Mouse (Mus musculus) C2C12 (cell line): ENCODE results near the gene Bckdha. TPM values are rescaled to one million over a fixed set of nuclear protein-coding genes. Genes with fewer than 3 reads are reported as not detected.

Experiments
- H3K27me3 ChIP-seq: one replicate; pipeline ENCODE4 v1.6.1; 2011; ENCODE audit not compliant: control insufficient read depth, insufficient read depth, insufficient read length
- H3K36me3 ChIP-seq: one replicate; pipeline ENCODE4 v1.6.1; 2011; ENCODE audit not compliant: control insufficient read depth, insufficient read depth
- H3K4me3 ChIP-seq: one replicate; pipeline ENCODE4 v1.5.1; 2011; ENCODE audit warnings: mild to moderate bottlenecking, control low read depth; ENCODE audit not compliant: poor library complexity, insufficient read depth, severe bottlenecking
- H3K79me2 ChIP-seq: one replicate; pipeline ENCODE4 v1.6.1; 2011; ENCODE audit not compliant: control insufficient read depth, insufficient read depth
- H3K79me3 ChIP-seq: one replicate; pipeline ENCODE4 v1.6.1; 2011; ENCODE audit warnings: low read depth, control low read depth
- H3ac ChIP-seq: one replicate; pipeline ENCODE3; 2011; ENCODE audit warnings: low read depth; ENCODE audit not compliant: control insufficient read depth, insufficient read length
- CEBPB ChIP-seq: IDR thresholded peaks from one replicate; pipeline ENCODE4 v1.6.1; 2011; ENCODE audit warnings: low read depth, mild to moderate bottlenecking, control low read depth, moderate library complexity
- CTCF ChIP-seq: IDR thresholded peaks from one replicate; pipeline ENCODE4 v1.5.1; 2011; ENCODE audit not compliant: control insufficient read depth, insufficient read depth, insufficient read length
- FOSL1 ChIP-seq: IDR thresholded peaks from one replicate; pipeline ENCODE4 v1.8.0; 2011; ENCODE audit warnings: mild to moderate bottlenecking, low read length; ENCODE audit not compliant: poor library complexity, insufficient read depth, severe bottlenecking
- MAX ChIP-seq: IDR thresholded peaks from one replicate; pipeline ENCODE4 v1.6.1; 2011; ENCODE audit warnings: mild to moderate bottlenecking, control low read depth
- MYOD1 ChIP-seq: IDR thresholded peaks from one replicate; pipeline ENCODE4 v1.6.1; 2011; ENCODE audit warnings: low read depth; ENCODE audit not compliant: control insufficient read depth, insufficient read length
- MYOG ChIP-seq: IDR thresholded peaks from one replicate; pipeline ENCODE4 v1.6.1; 2011; ENCODE audit not compliant: control insufficient read depth, insufficient read length; ENCODE audit errors: extremely low read depth
- USF1 ChIP-seq: IDR thresholded peaks from one replicate; pipeline ENCODE4 v1.6.1; 2011; ENCODE audit warnings: low read depth, mild to moderate bottlenecking, control low read depth, moderate library complexity
- polyA plus RNA-seq: library from polyadenylated mRNA; unstranded; fragments of >200 nt; fragmentation: generic; extraction: Trizol; gene quantifications from one replicate; pipeline ENCODE4 v1.2.1, GENCODE M21; 2012; ENCODE audit warnings: missing spikeins

Bckdha gene
- polyA plus RNA-seq, 1 experiment: 21.3 TPM

DNA sequence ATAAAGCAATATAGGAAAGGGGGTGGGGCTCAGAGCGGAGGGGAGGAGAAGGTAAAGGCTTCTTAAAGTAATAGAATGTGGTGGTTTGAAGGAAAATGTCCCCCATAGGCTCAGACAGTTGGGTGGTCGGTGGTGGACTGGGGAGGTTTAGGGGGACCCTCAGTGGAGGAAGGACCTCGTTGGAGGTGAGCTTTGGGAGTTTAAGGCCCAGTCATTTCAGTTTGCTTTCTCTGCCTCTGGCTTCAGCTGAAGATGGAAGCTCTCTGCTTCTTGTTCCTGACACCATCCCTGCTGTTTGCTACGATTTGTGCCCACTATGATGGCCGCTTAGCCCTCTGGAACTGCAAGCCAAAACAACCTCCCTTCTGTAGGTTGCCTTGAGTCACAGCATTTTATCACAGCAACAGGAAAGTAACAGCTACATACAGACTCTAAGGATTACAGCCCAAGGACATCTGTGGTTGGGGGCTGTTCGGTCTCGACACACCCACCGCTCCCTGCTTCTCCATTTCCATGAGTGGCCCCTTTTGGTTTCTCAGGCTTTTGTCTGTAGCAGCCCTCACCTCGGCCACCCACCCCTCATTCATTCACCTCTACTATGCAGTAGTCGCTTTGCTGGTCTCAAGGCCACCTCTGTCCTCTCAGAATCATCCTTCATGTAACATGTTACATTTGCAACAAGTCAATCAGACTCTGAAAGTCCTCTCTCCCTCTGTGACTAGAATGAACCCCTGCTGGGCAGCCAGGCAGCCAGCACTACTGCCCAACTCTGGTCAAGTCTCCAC lies 41.2 kb downstream of the Bckdha start:
- no peak overlapping the region for H3ac ChIP-seq
- TF ChIP-seq CTCF: no peak
- no peaks in the 10 kb centered on the region for H3K36me3 ChIP-seq
- peaks cover 13% of the 10 kb centered on the region for H3K27me3 ChIP-seq
- H3K79me2 ChIP-seq: no peaks in the 10 kb centered on the region
- H3K4me3 ChIP-seq: no peak overlapping the region
- H3K79me3 ChIP-seq: no peaks in the 10 kb centered on the region

DNA sequence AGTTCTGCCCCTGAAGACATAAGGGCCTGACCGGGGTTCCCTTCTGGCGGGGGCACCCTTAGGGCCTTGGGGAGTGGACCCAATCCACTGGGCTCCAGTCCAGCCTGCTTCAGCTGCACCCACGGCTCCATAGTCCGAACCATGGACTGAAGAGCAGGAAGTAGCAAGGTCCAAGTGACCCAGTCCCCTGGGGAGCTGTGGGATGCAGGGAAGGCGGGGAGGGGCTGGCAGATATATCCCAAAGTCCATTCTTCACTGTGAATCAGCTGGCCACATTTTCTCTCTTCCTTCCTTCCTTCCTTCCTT lies 43.1 kb downstream of the Bckdha start, which contains the start of gene Erich4:
Gene Erich4 (minus strand): TSS at position 187 of the 306 bp plus-strand sequence.
- H3K36me3 ChIP-seq: no peaks in the 10 kb centered on the region
- no peak within 1 kb of the TSS for H3K4me3 ChIP-seq
- H3K79me3 ChIP-seq: no peaks in the 10 kb centered on the region
- H3K27me3 ChIP-seq: peaks cover 18% of the 10 kb centered on the region
- no peaks in the 10 kb centered on the region for H3K79me2 ChIP-seq
- TF ChIP-seq MAX (no peak), CEBPB (no peak), MYOG (no peak), FOSL1 (no peak), USF1 (no peak), CTCF (no peak), MYOD1 (no peak)
- no peak within 1 kb of the TSS for H3ac ChIP-seq

DNA sequence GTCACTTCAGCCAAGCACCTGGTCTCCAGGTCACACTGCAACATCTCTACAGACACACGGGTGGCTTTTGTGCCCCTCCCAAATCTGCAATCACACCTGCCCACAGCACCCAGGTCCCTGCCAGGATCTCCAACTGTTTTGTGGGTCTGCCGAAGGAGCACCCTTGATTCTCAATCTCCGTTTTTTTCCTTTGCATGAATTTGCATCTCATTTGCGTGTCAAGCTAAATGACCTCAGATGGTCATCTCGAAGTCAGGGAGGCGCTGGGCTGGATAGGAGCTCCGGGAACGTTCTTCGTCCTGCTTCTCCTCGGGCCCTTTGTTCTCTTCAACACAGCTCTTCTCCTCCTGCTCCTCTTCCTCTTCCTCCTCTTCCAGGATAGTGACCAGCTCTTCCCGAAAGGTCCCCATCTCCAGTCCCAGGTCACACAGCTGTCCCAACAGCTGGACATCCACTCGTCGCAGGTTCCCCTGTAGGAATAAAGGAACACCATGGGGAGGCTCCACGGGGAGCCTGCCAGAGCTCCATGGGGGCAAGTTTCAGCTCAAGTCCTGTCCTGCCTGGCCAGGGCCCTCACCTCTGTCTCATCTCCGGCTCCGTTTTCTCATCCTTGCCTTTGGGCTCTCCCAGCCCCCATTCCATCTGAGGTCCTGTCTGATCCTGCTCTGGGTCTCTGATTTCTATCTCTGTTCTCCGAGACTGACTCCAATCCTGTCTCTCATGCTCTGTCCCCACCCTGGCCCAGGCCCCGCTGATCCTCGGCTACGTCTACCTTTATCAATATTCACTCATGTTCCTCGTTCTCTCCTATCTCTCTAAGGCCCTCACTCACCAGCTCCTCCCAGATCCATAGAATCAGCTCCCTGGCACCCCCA lies 43.7 kb downstream of the Bckdha start:
- Histone ChIP-seq H3K27me3 (peaks cover 21% of the 10 kb centered on the region), H3K79me3 (no peaks in the 10 kb centered on the region), H3K36me3 (no peaks in the 10 kb centered on the region), H3ac (no peak overlapping the region), H3K4me3 (no peak overlapping the region), H3K79me2 (no peaks in the 10 kb centered on the region)
- no peak for TF ChIP-seq FOSL1
- no peak for TF ChIP-seq CTCF

DNA sequence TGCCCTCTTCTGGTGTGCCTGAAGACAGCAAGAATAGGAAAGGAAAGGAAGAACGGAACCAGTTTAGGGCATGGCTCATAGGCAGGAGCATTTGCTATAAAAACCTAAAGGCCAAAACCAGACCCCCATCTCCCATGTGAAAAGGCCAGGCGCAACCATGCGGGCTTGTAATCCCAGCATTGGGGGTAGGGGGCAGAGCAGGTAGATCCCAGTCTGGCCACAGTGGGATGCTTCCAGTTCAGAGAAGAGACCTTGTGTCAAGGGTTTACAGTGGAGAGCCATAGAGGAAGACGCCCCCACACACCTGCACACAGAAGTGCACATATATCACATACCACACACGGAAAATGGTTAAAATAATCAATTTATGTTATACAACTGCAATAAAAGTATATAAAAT lies 44.7 kb downstream of the Bckdha start:
- Histone ChIP-seq H3K79me3 (no peaks in the 10 kb centered on the region), H3K27me3 (peaks cover 24% of the 10 kb centered on the region), H3K36me3 (no peaks in the 10 kb centered on the region), H3K4me3 (no peak overlapping the region), H3K79me2 (no peaks in the 10 kb centered on the region), H3ac (no peak overlapping the region)
- TF ChIP-seq FOSL1 (no peak), CEBPB (no peak), MYOD1 (no peak)

DNA sequence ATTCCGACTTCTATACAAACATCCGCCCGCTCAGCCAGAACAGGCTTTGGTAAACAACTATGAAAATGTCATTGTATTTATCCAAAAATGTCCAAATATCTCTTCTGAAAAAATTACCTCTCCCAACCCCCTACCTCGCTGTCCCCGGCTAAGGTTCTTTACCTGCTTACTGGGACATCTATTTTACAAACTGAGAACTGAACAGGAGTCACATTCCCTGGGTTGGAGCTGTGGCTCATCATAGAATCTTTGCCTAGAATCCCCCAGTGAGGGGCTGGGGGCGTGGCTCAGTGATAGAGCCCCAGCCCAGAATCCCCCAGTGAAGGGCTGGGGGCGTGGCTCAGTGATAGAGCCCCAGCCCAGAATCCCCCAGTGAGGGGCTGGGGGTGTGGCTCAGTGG lies 47.3 kb downstream of the Bckdha start:
- no peak for TF ChIP-seq MYOD1
- no peak for TF ChIP-seq MYOG
- no peak for TF ChIP-seq FOSL1
- TF ChIP-seq USF1: no peak
- TF ChIP-seq CTCF: no peak
- no peak for TF ChIP-seq CEBPB
- TF ChIP-seq MAX: no peak
- H3ac ChIP-seq: no peak overlapping the region
- H3K4me3 ChIP-seq: no peak overlapping the region
- H3K79me3 ChIP-seq: no peaks in the 10 kb centered on the region
- peaks cover 24% of the 10 kb centered on the region for H3K27me3 ChIP-seq
- no peaks in the 10 kb centered on the region for H3K36me3 ChIP-seq
- H3K79me2 ChIP-seq: no peaks in the 10 kb centered on the region

DNA sequence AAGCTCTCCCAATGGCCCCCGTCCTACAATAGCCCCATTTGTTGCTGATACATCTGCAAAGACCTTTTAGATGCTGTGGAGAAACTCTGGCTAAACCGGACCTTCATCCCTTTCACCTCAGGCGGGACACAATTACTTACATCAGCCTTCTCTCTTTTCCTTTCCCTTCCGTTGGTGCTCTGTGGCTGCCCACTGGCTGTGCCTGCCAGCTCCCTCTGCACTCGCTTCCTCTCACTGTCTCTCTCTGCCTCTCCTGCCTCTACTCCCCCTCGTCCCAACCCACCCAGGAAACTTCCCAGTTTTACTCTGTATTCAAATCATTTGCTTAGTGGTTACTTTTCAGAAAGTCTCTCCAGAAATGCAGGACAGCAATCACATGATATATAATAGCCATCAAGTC lies 48.7 kb downstream of the Bckdha start:
- Histone ChIP-seq H3K4me3 (no peak overlapping the region), H3ac (no peak overlapping the region), H3K36me3 (no peaks in the 10 kb centered on the region), H3K79me2 (no peaks in the 10 kb centered on the region), H3K27me3 (peaks cover 14% of the 10 kb centered on the region), H3K79me3 (no peaks in the 10 kb centered on the region)
- TF ChIP-seq CEBPB: no peak
- TF ChIP-seq MYOG: no peak
